Mouse (Mus musculus): Measurements from ENCODE around the gene Repin1.

Gene Repin1

GRCm38 (mm10) chr6:48593158-48594042 is at the start of gene Repin1, which contains the start of gene Gm44965:
TSS of gene Repin1 (plus strand) at chr6:48593883.
TSS of gene Gm44965 (plus strand) at chr6:48593941.
- DNase-seq = peak; percentile 95

DNA sequence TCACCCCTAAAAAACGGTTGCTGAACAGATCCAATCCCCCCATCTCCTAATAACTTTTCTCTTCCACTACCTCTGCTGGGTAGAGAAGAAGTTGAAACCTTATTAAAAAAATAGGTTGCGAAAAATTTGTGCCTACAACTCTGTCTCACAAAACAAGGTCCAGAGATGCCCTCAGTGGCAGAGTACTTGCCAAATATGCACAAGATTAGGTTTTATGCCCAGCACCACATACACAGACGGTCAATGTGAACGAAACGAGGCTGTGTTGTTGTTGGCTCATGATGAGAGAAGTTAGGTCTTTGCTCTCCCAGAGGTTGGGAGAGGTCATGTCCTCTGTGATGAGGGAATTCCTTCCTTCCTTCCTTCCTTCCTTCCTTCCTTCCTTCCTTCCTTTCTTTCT is 48.4 kb upstream of the Repin1 start:
- no peak for DNase-seq

- DNase-seq = peak; percentile 30
Observed at GRCm38 (mm10) chr6:48546271-48546670, 47.4 kb upstream of the Repin1 start.

DNA sequence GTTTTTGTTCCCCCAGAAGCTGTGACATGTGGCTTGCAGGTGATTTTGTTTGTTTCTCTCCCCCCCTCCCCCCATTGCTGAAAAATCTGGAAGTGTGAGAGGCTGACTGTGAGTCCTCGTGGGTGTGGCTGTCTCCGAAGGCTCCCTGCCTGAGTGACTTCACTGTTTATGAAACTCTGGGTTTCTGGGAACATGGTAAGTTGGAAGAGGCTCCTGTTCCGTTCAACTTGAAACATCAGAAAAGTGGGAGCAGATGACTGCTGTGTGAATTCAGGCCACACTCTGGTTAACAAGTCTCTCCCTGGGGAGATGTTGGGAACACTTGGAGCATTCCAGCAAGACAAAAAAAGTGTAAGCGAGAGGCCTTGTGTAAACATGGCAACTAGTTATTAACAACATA is 46.8 kb upstream of the Repin1 start:
- DNase-seq = no peak

GRCm38 (mm10) chr6:48548314-48548713 is 45.4 kb upstream of the Repin1 start:
- DNase-seq = no peak

- DNase-seq = peak; percentile 30
Observed at GRCm38 (mm10) chr6:48552918-48553317, 40.8 kb upstream of the Repin1 start.

DNA sequence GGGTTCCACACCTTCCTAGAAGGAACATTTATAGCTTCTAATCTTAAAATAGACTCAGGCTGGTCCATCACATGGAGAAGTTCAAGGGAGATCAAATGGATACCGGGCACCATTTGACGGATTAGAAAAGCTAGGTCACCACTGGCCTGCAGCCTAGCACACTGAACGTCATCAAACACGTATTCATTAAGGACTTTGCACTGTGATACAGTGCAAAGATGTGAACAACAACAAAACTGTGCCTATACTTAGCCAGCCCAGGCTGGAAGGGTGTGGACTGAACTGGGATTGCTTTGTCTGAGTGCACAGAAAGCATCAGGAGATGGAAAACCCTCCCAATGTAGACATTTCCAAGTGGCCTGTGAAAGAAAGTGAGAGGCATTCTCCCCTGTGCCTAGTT is 39.9 kb upstream of the Repin1 start:
- no peak for DNase-seq

- DNase-seq = peak; percentile 95
Observed at GRCm38 (mm10) chr6:48554280-48555103, 39.2 kb upstream of the Repin1 start, which contains the start of gene Lrrc61. TSS of gene Lrrc61 (plus strand) at chr6:48554796.

DNA sequence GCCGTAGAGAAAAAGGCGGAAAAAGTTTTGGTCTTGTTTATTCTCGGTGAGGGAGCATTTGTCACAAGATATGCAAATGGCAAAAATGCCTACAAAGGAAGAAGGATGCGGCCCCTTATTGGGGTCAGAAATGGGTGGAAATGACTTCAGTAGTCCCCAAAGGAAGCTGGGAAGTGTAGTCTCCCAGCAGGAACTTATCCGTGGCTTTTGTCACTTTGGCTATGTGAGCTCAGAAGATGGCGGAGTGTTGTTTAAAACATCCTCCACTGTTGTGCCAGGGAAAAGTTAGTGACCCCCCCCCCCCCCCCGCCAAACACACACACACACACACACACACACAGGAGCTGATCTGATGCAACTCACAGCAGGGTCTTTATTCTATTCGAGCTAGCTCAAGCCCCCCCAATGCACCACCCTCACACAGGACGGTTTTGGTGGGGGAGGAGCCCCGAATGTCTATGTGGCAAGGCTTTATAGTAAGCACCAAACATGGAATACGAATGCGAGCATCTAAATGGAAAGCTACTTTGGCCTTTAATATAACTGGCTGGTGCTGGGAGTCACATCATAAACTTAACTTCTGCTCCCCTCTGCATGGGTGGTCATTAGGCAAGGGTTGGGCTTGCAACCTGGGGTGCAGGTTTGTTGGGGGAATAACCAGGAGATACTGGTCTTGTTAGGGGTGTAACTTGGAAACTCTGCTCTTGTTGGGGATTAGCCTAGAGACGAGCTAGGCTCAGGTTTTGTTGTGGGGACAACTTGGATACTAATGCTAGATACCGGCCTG is 38.4 kb upstream of the Repin1 start:
- peak; percentile 65 for DNase-seq

- no peak for DNase-seq
Observed at GRCm38 (mm10) chr6:48555956-48556355, 37.7 kb upstream of the Repin1 start.

- DNase-seq = peak; percentile 43
Observed at GRCm38 (mm10) chr6:48565693-48566310, 27.9 kb upstream of the Repin1 start.

- DNase-seq = peak; percentile 86
Observed at GRCm38 (mm10) chr6:48566312-48566711, 27.4 kb upstream of the Repin1 start.

DNA sequence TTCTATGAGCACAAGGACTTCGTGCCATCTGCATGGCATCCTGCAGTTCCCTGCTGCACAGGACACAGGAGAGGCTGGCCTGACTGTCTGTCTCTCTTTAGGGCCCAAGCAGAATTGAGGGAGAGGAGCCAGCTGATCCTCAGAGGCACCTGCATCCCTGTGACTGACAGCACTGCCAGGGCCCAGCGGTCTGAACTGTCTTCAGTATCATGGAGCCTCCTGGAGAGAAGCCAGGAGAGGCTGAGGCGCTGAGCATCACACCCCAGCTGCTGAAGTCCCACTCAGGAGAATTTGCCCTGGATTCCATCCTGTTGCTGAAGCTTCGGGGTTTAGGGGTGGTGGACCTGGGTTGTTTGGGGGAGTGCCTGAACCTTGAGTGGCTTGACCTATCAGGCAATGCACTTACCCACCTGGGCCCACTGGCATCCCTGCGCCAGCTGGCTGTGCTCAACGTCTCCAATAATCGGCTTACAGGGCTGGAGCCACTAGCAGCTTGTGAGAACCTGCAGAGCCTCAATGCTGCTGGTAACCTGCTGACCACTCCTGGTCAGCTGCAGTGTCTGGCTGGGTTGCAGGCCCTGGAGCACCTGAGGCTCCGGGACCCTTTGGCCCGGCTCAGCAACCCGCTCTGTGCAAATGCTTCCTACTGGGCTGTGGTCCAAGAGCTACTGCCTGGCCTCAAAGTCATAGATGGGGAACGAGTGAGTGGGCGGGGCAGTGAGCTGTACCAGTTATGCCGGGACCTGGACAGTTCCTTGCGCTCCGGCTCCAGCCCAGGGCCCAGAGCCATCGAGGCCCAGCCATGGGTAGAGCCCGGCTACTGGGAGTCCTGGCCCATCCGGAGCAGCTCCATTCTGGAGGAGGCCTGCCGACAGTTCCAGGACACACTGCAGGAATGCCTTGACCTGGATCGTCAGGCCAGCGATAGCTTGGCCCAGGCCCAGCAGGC is 25.4 kb upstream of the Repin1 start:
- peak; percentile 84 for DNase-seq

- peak; percentile 54 for DNase-seq
Observed at GRCm38 (mm10) chr6:48569065-48569807, 24.4 kb upstream of the Repin1 start.

- DNase-seq = no peak
Observed at GRCm38 (mm10) chr6:48572014-48572413, 21.7 kb upstream of the Repin1 start.

GRCm38 (mm10) chr6:48572572-48573061 is 21.1 kb upstream of the Repin1 start, which contains the start of gene Rarres2:
TSS of gene Rarres2 (minus strand) at chr6:48572789.
- DNase-seq = peak; percentile 66

DNA sequence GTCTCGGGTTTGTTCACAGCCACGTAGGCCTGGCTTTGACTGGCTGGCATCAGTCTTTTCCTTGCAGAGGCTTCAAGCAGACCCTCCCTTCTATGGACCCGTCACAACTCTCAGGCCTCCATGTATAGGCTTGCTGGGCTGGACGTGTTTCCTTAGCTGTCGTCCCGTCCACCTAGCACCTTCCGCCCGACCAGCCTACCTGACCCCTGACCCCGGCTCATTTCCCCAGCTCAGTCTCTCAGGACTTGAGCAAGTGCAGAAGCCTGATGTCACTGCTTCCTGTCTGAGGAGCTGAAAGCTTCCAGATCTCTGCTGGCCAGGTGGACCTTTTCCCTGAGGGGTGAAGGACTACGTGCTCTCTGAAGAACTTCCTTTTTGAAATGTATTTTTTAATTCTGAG is 20.4 kb upstream of the Repin1 start:
- peak; percentile 23 for DNase-seq

DNA sequence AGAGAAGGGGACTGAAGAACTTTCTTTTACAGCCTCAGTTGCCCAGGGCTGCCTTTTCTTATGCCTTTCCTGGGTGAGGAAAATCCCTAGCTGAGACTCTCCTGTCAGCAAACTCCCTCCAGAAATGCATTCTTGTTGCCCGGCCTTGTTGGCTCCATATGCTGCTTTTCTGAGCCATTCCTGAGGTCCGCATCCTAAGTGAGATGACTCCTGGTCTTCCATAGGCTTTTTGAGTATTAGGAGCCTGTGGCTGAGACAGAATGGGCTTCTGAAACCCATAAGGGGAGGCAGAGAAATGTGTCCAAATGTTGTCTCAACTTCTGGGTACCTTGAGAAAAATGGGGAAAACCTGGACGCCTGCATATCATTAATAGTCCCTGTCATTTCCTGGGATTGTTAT is 19.7 kb upstream of the Repin1 start:
- DNase-seq = no peak

GRCm38 (mm10) chr6:48578736-48579135 is 14.9 kb upstream of the Repin1 start:
- no peak for DNase-seq

- no peak for DNase-seq
Observed at GRCm38 (mm10) chr6:48579215-48579648, 14.5 kb upstream of the Repin1 start.
